Mouse (Mus musculus) hindbrain, embryonic 14.5 days (tissue): ENCODE data around the gene Polr3k. TPM values are rescaled to one million over a fixed set of nuclear protein-coding genes. Genes with fewer than 3 reads are reported as not detected.

ENCODE experiments used
- ATAC-seq: fragments of 200-750 bp; cut with Nextera tagmentation; 2 replicates; pipeline ENCODE4 v1.8.0; 2017; ENCODE audit warnings: moderate number of reproducible peaks, mild to moderate bottlenecking, moderate TSS enrichment, moderate library complexity; ENCODE audit not compliant: low FRiP score
- DNase-seq: peaks from one replicate; pipeline ENCODE4 v3.0.0-alpha.2; 2015; ENCODE audit warnings: low spot score
- H3K27ac ChIP-seq: fragments of 300-500 bp; sonication (generic); 2 replicates; pipeline ENCODE4 v1.5.1; 2014; ENCODE audit warnings: mild to moderate bottlenecking, moderate library complexity
- H3K27me3 ChIP-seq: fragments of 300-500 bp; sonication (generic); 2 replicates; pipeline ENCODE4 v1.6.1; 2014; ENCODE audit warnings: mild to moderate bottlenecking, low read length, mixed read lengths; ENCODE audit not compliant: control insufficient read depth, insufficient read depth
- H3K36me3 ChIP-seq: fragments of 300-500 bp; sonication (generic); replicated peaks from 2 replicates; pipeline ENCODE4 v1.6.1; 2014; ENCODE audit not compliant: control insufficient read depth, insufficient read depth
- H3K4me1 ChIP-seq: fragments of 300-500 bp; sonication (generic); replicated peaks from 2 replicates; pipeline ENCODE4 v1.6.1; 2014; ENCODE audit warnings: antibody characterized with exemption, low read length, mixed read lengths; ENCODE audit not compliant: control insufficient read depth, insufficient read depth
- H3K4me2 ChIP-seq: fragments of 300-500 bp; sonication (generic); replicated peaks from 2 replicates; pipeline ENCODE4 v1.6.1; 2014; ENCODE audit warnings: mild to moderate bottlenecking, moderate library complexity
- H3K4me3 ChIP-seq: fragments of 300-500 bp; sonication (generic); replicated peaks from 2 replicates; pipeline ENCODE4 v1.5.1; 2014; ENCODE audit warnings: mild to moderate bottlenecking, low read length
- H3K9ac ChIP-seq: fragments of 300-500 bp; sonication (generic); 2 replicates; pipeline ENCODE4 v1.6.1; 2014
- H3K9me3 ChIP-seq: fragments of 300-500 bp; sonication (generic); 2 replicates; pipeline ENCODE4 v1.6.1; 2016; ENCODE audit warnings: low read length; ENCODE audit not compliant: control insufficient read depth
- WGBS: fragments of 180-500 bp; shearing (Covaris S2); extraction: QIAGEN DNeasy Blood & Tissue Kit; methylation state at CpG from one replicate; pipeline ENCODE4 v1.1.7; 2014; 5-methylcytosine and 5-hydroxymethylcytosine counted together
- polyA plus RNA-seq: library from polyadenylated mRNA; unstranded; fragments of >200 nt; fragmentation: Nextera tagmentation; extraction: Ambion mirVana; gene quantifications from 2 replicates; pipeline ENCODE4 v1.2.1, GENCODE M21; 2014

The Polr3k gene
- polyA plus RNA-seq, 1 experiment from 2014 or later, result 75.7 TPM

GRCm38 (mm10) chr2:181871039-181871438 is 6.9 kb downstream of the Polr3k start:
- WGBS, result 95% methylated on average over 2 of the region's 2 CpGs
- no peaks in the 10 kb centered on the region for H3K4me1 ChIP-seq
- H3K9ac ChIP-seq, result no peak overlapping the region
- peaks cover 53% of the 10 kb centered on the region for H3K36me3 ChIP-seq
- DNase-seq (no peak), ATAC-seq (no peak; the same call in 1 of the 2 replicates)
- no peak overlapping the region for H3K27ac ChIP-seq
- no peaks in the 10 kb centered on the region for H3K27me3 ChIP-seq
- H3K4me2 ChIP-seq, result no peak overlapping the region
- H3K4me3 ChIP-seq, result no peak overlapping the region
- no peaks in the 10 kb centered on the region for H3K9me3 ChIP-seq

GRCm38 (mm10) chr2:181878903-181879302 is 14.8 kb downstream of the Polr3k start:
- H3K27me3 ChIP-seq, result no peaks in the 10 kb centered on the region
- no peaks in the 10 kb centered on the region for H3K4me1 ChIP-seq
- no peak overlapping the region for H3K4me3 ChIP-seq
- H3K36me3 ChIP-seq, result peaks cover 38% of the 10 kb centered on the region
- WGBS, result 77% methylated on average over 1 of the region's 1 CpGs
- no peak overlapping the region for H3K4me2 ChIP-seq
- no peaks in the 10 kb centered on the region for H3K9me3 ChIP-seq
- no peak overlapping the region for H3K9ac ChIP-seq
- ATAC-seq, result no peak
- H3K27ac ChIP-seq, result no peak overlapping the region
- no peak for DNase-seq

- Histone ChIP-seq H3K9me3 (no peaks in the 10 kb centered on the region), H3K27me3 (no peaks in the 10 kb centered on the region)
Observed at GRCm38 (mm10) chr2:181883022-181883749, 19.0 kb downstream of the Polr3k start.

GRCm38 (mm10) chr2:181917861-181918260 is 53.7 kb downstream of the Polr3k start:
- 52% methylated on average over 3 of the region's 3 CpGs for WGBS
- Histone ChIP-seq H3K27ac (no peak overlapping the region), H3K27me3 (no peaks in the 10 kb centered on the region), H3K4me3 (no peak overlapping the region), H3K4me1 (no peaks in the 10 kb centered on the region), H3K36me3 (no peaks in the 10 kb centered on the region), H3K9ac (no peak overlapping the region), H3K4me2 (no peak overlapping the region), H3K9me3 (no peaks in the 10 kb centered on the region)
- ATAC-seq, result no peak
- DNase-seq, result peak; percentile 59

More at GRCm38 (mm10) chr2:181883022-181883749, 19.0 kb downstream of the Polr3k start:
- H3K9ac ChIP-seq, result no peak overlapping the region
- no peak for ATAC-seq
- DNase-seq, result no peak
- H3K4me2 ChIP-seq, result no peak overlapping the region
- H3K36me3 ChIP-seq, result peaks cover 15% of the 10 kb centered on the region
- no peak overlapping the region for H3K27ac ChIP-seq
- H3K4me1 ChIP-seq, result no peaks in the 10 kb centered on the region
- WGBS, result 87% methylated on average over 3 of the region's 3 CpGs
- no peak overlapping the region for H3K4me3 ChIP-seq

GRCm38 (mm10) chr2:181918501-181918900 is 54.4 kb downstream of the Polr3k start:
- ATAC-seq (peak; percentile 93), DNase-seq (peak; percentile 32)
- Histone ChIP-seq H3K27me3 (no peaks in the 10 kb centered on the region), H3K4me1 (no peaks in the 10 kb centered on the region), H3K9ac (no peak overlapping the region), H3K9me3 (no peaks in the 10 kb centered on the region), H3K27ac (no peak overlapping the region), H3K4me2 (no peak overlapping the region), H3K36me3 (no peaks in the 10 kb centered on the region), H3K4me3 (no peak overlapping the region)
- WGBS, result 56% methylated on average over 3 of the region's 3 CpGs

Other genes with a start within 250 kb of the Polr3k start
- gene Gm29797, start 207.3 kb upstream of the Polr3k start, polyA plus RNA-seq, result 0.27 TPM in 1 of 2 replicates, not detected in the other
- 19.3 and 20.9 TPM in 2 replicates for gene Sox18, start 192.7 kb upstream of the Polr3k start, polyA plus RNA-seq
- 40.6 and 50.4 TPM in 2 replicates for gene Tcea2, start 184.0 kb upstream of the Polr3k start, polyA plus RNA-seq
- 69.0 and 73.0 TPM in 2 replicates for gene Rgs19, start 170.4 kb upstream of the Polr3k start, polyA plus RNA-seq
- not detected in 2 replicates for gene Lkaaear1, start 165.9 kb upstream of the Polr3k start, polyA plus RNA-seq
- gene Oprl1, start 149.3 kb upstream of the Polr3k start, polyA plus RNA-seq, result 102 and 108 TPM in 2 replicates
- gene Myt1, start 101.0 kb upstream of the Polr3k start, polyA plus RNA-seq, result 16.1 and 18.1 TPM in 2 replicates
- 29.0 and 32.6 TPM in 2 replicates for gene Pcmtd2, start 26.5 kb upstream of the Polr3k start, polyA plus RNA-seq
- not detected in 2 replicates for gene Gm14496, start 126.8 kb downstream of the Polr3k start, polyA plus RNA-seq